Mouse (Mus musculus) neural tube, embryonic 11.5 days (tissue): ENCODE results near the gene Col4a4. TPM values are rescaled to one million over a fixed set of nuclear protein-coding genes. Genes with fewer than 3 reads are reported as not detected.

ENCODE experiments used
- polyA plus RNA-seq: library from polyadenylated mRNA; unstranded; fragments of >200 nt; fragmentation: Nextera tagmentation; extraction: Ambion mirVana; gene quantifications from 2 replicates; pipeline ENCODE4 v1.2.1, GENCODE M21; 2014

The Col4a4 gene
- polyA plus RNA-seq, 1 experiment from 2014 or later: 0.16 TPM

Other genes starting within 250 kb of the Col4a4 start
- 0.11 and 0.18 TPM in 2 replicates for gene Col4a3, start 72 bp upstream of the Col4a4 start, polyA plus RNA-seq
- 278 and 290 TPM in 2 replicates for gene Mff, start 138.0 kb upstream of the Col4a4 start, polyA plus RNA-seq
- 0.28 TPM in 1 of 2 replicates, not detected in the other for gene Tm4sf20, start 181.6 kb upstream of the Col4a4 start, polyA plus RNA-seq
- gene Gm47791, start 184.4 kb upstream of the Col4a4 start, polyA plus RNA-seq: not detected in 2 replicates